Mouse (Mus musculus) liver, embryonic 14.5 days (tissue): Measurements from ENCODE around the gene Parp3.

Experiments used
- CTCF ChIP-seq: IDR thresholded peaks from 2 replicates; pipeline ENCODE4 v1.5.1; 2016; ENCODE audit warnings: antibody characterized with exemption, low read depth, control low read depth
- EP300 ChIP-seq: IDR thresholded peaks from 2 replicates; pipeline ENCODE4 v1.6.1; 2016; ENCODE audit warnings: antibody characterized with exemption, low read depth

GRCm38 (mm10) chr9:106473081-106473752 lies 3.5 kb downstream of the Parp3 start:
- TF ChIP-seq CTCF = no peak
- TF ChIP-seq EP300 = no peak
